Mouse (Mus musculus): ENCODE results near the gene Eef1a2.

GRCm38 (mm10) chr2:181104111-181104510 lies 52.7 kb downstream of the Eef1a2 start:
- no peak for TF ChIP-seq POLR2A (IDR thresholded peaks at IDR 0.05; ENCODE audit: borderline replicate concordance, low read depth, low read length)
- no peak for TF ChIP-seq CTCF (IDR thresholded peaks at IDR 0.05; ENCODE audit: low read depth, low read length)
